Mouse (Mus musculus): ENCODE data around the gene Dtl. TPM values are rescaled to one million over a fixed set of nuclear protein-coding genes. Genes with fewer than 3 reads are reported as not detected.

Gene Dtl
- polyA plus RNA-seq, 1 experiment from 2014 or later = 22.0 TPM

- WGBS = 82% methylated on average over 13 of the region's 13 CpGs
- Histone ChIP-seq H3K4me2 (replicated peaks) (no peak overlapping the region), H3K4me1 (0 out of 2 replicates have a peak, but pooled peaks cover 6% of the 10 kb centered on the region), H3K27me3 (no peaks in the 10 kb centered on the region), H3K36me3 (no peaks in the 10 kb centered on the region), H3K9ac (replicated peaks) (no peak overlapping the region), H3K27ac (replicated peaks) (no peak overlapping the region), H3K9me3 (no peaks in the 10 kb centered on the region), H3K4me3 (no peak overlapping the region)
- ATAC-seq (replicated peaks) = no peak
Observed at GRCm38 (mm10) chr1:191493476-191494302, 81.7 kb downstream of the Dtl start.

- no peaks in the 10 kb centered on the region for H3K27me3 ChIP-seq
- no peak overlapping the region for H3K4me2 ChIP-seq (replicated peaks)
- no peaks in the 10 kb centered on the region for H3K36me3 ChIP-seq
- no peaks in the 10 kb centered on the region for H3K9me3 ChIP-seq
- ATAC-seq (replicated peaks) = no peak
- no peak overlapping the region for H3K9ac ChIP-seq (replicated peaks)
- no peak overlapping the region for H3K27ac ChIP-seq (replicated peaks)
- WGBS = 72% methylated on average over 7 of the region's 7 CpGs
- no peak overlapping the region for H3K4me3 ChIP-seq
- H3K4me1 ChIP-seq = 0 out of 2 replicates have a peak, but pooled peaks cover 6% of the 10 kb centered on the region
Observed at GRCm38 (mm10) chr1:191490446-191490845, 84.9 kb downstream of the Dtl start.

Other genes with a start within 250 kb of the Dtl start
- 53.1 and 54.0 TPM in 2 replicates for gene Tmem206, start 249.6 kb downstream of the Dtl start, polyA plus RNA-seq (2015; fragmentation: Nextera tagmentation; extraction: Ambion mirVana)
- 10.5 and 10.6 TPM in 2 replicates for gene Ppp2r5a, start 172.3 kb downstream of the Dtl start, polyA plus RNA-seq (2015; fragmentation: Nextera tagmentation; extraction: Ambion mirVana)
- gene Ints7, start 92 bp upstream of the Dtl start, polyA plus RNA-seq (2015; fragmentation: Nextera tagmentation; extraction: Ambion mirVana) = 49.7 TPM in 2 replicates
- 32.2 and 33.9 TPM in 2 replicates for gene Lpgat1, start 142.3 kb upstream of the Dtl start, polyA plus RNA-seq (2015; fragmentation: Nextera tagmentation; extraction: Ambion mirVana)
- 21.2 and 22.4 TPM in 2 replicates for gene Nek2, start 245.9 kb upstream of the Dtl start, polyA plus RNA-seq (2015; fragmentation: Nextera tagmentation; extraction: Ambion mirVana)

Data from forebrain, embryonic 15.5 days (tissue).